Mouse (Mus musculus): ENCODE measurements at regions not wholly inside any gene's neighbourhood (a gene's known extent, or its start where the extent isn't known, plus 50 kb on each side); places are given as distances from the start of the nearest gene placed in this dataset.

GRCm38 (mm10) chr6:31034796-31035195 is 75.9 kb upstream of the Klf14 start:
- TF ChIP-seq POLR2A (IDR thresholded peaks at IDR 0.05; ENCODE audit: insufficient read depth, low read length), result no peak
- no peak for TF ChIP-seq EP300 (IDR thresholded peaks at IDR 0.05; ENCODE audit: insufficient read depth, low read depth, low read length)
- no peak for TF ChIP-seq CTCF (IDR thresholded peaks at IDR 0.05; ENCODE audit: low read depth, low read length)
